Mouse (Mus musculus) hindbrain, postnatal 0 days (tissue): Measurements from ENCODE around the gene Pltp. TPM values are rescaled to one million over a fixed set of nuclear protein-coding genes. Genes with fewer than 3 reads are reported as not detected.
"Not testable (repeated sequence)": the region's sequence is repeated elsewhere in the genome, so short reads cannot be mapped to it uniquely, and the experiment has no call there.

Source experiments
- ATAC-seq: fragments of 200-750 bp; cut with Nextera tagmentation; 2 replicates; pipeline ENCODE4 v1.8.0; 2017; ENCODE audit warnings: mild to moderate bottlenecking, moderate TSS enrichment, moderate library complexity
- DNase-seq: peaks from one replicate; pipeline ENCODE4 v3.0.0-alpha.2; 2015; ENCODE audit warnings: low spot score
- H3K27ac ChIP-seq: fragments of 300-500 bp; sonication (generic); 2 replicates; pipeline ENCODE4 v1.5.1; 2014; ENCODE audit warnings: mild to moderate bottlenecking
- H3K27me3 ChIP-seq: fragments of 300-500 bp; sonication (generic); 2 replicates; pipeline ENCODE4 v1.6.1; 2014; ENCODE audit warnings: low read length, mixed read lengths; ENCODE audit not compliant: insufficient read depth
- H3K36me3 ChIP-seq: fragments of 300-500 bp; sonication (generic); 2 replicates; pipeline ENCODE4 v1.6.1; 2014; ENCODE audit warnings: low read length, mixed read lengths; ENCODE audit not compliant: insufficient read depth
- H3K4me1 ChIP-seq: fragments of 300-500 bp; sonication (generic); 2 replicates; pipeline ENCODE4 v1.6.1; 2014; ENCODE audit warnings: antibody characterized with exemption, low read length, mixed read lengths; ENCODE audit not compliant: insufficient read depth
- H3K4me2 ChIP-seq: fragments of 300-500 bp; sonication (generic); 2 replicates; pipeline ENCODE4 v1.6.1; 2014; ENCODE audit warnings: low read depth, mild to moderate bottlenecking, low read length, moderate library complexity, mixed read lengths
- H3K4me3 ChIP-seq: fragments of 300-500 bp; sonication (generic); 2 replicates; pipeline ENCODE4 v1.5.1; 2014; ENCODE audit warnings: low read length
- H3K9ac ChIP-seq: fragments of 300-500 bp; sonication (generic); replicated peaks from 2 replicates; pipeline ENCODE4 v1.6.1; 2014; ENCODE audit warnings: mild to moderate bottlenecking, low read length, moderate library complexity, mixed read lengths
- H3K9me3 ChIP-seq: fragments of 300-500 bp; sonication (generic); 2 replicates; pipeline ENCODE4 v1.6.1; 2016; ENCODE audit warnings: low read length, mixed read lengths
- CTCF ChIP-seq: IDR thresholded peaks from 2 replicates; pipeline ENCODE4 v1.5.1; 2016; ENCODE audit warnings: antibody characterized with exemption, control low read depth, low read depth
- WGBS: fragments of 180-500 bp; shearing (Covaris S2); extraction: QIAGEN DNeasy Blood & Tissue Kit; methylation state at CpG from one replicate; pipeline ENCODE4 v1.1.7; 2014; 5-methylcytosine and 5-hydroxymethylcytosine counted together
- polyA plus RNA-seq: library from polyadenylated mRNA; unstranded; fragments of >200 nt; fragmentation: Nextera tagmentation; extraction: Ambion mirVana; gene quantifications from 2 replicates; pipeline ENCODE4 v1.2.1, GENCODE M21; 2015
- total RNA-seq: library from RNA; depleted of rRNA; stranded (reverse); fragments of >200 nt; gene quantifications from 2 replicates; pipeline ENCODE4 v1.2.3, GENCODE M21; 2014

Gene Pltp
- total and polyA plus RNA-seq, 2 experiments from 2014 or later = 88.7 to 117 TPM

DNA sequence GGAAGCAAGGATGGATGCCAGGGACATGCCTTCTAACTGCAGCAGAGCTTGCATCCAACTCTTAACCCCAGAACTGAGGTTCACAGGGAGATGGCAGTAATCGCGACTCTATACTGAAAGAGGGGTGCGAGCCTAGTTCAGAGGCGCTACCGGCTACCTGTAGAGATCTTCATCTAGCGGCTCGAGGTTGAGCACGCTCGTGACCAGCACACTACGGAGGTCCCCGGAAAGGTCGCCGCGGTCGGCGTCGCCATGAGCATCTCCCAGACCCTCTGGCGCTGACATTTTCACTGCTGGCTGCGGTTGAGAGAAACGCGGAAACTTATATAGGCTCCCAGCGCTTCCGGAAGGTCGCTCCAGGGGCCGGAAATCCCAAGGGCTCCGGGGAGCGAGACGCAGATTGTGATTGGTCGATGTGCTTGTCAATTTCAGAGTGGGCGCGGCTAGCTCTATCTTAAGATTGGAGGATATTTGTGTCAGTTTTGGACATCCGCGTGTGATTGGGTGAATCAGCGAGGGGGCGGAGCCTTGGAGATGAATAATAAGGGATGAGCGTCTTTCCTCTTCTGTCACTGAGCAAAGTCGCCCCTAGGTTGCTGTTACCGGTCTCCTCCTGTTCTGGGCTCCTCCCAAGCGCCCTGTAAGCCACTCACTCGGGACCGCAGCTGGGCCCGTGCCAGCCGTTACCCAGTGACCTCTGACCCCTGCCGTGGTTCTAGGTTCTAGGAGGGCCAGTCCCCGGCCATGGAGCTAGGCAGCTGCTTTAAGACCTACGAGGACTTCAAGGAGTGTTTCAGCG is 52.8 kb downstream of the Pltp start, which contains the start of the genes Acot8 and Zswim3:
Gene Acot8, minus strand, starts transcription at position 350 of the 799 bp plus-strand sequence.
Gene Zswim3, plus strand, starts transcription at position 566 of the 799 bp plus-strand sequence.
- Histone ChIP-seq H3K4me2 (peak within 1 kb of the TSS; percentile 89), H3K4me3 (peak within 1 kb of the TSS; percentile 80), H3K4me1 (peaks cover 4% of the 10 kb centered on the region; the same call in 1 of the 2 replicates), H3K27ac (peak within 1 kb of the TSS; percentile 90), H3K27me3 (no peaks in the 10 kb centered on the region), H3K9me3 (no peaks in the 10 kb centered on the region), H3K36me3 (peaks cover 12% of the 10 kb centered on the region; the same call in 1 of the 2 replicates), H3K9ac (peak within 1 kb of the TSS; percentile 74)
- ATAC-seq = peak; percentile 97
- WGBS = under 1% methylated on average over 47 of the region's 47 CpGs
- peak; percentile 99 for DNase-seq
- TF ChIP-seq CTCF = 0 out of 2 replicates have a peak, but pooled peaks have one; percentile 5

DNA sequence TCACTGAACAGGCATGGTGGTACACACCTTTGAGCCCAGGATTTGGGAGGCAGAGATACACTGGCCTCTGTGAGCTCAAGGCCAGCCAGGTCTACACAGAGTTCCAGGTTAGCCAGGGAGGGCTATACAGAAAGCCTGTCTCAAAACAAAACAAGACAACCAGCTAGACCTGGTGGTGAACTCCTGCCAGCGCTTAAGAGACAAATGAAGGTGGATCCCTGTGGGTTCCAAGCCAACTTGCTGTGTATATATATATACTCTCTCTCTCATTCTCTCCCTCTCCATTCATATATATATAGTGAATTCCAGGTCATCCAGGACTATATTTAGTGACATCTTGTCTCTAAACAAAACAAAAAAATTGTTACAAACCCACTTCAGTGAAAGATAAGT is 53.6 kb downstream of the Pltp start:
- peaks cover 10% of the 10 kb centered on the region; the same call in 1 of the 2 replicates for H3K36me3 ChIP-seq
- H3K4me3 ChIP-seq = peak overlapping the region; percentile 80
- no peak for DNase-seq
- ATAC-seq = no peak
- peaks cover 4% of the 10 kb centered on the region; the same call in 1 of the 2 replicates for H3K4me1 ChIP-seq
- TF ChIP-seq CTCF = no peak
- no peaks in the 10 kb centered on the region for H3K9me3 ChIP-seq
- peak overlapping the region; percentile 90 for H3K27ac ChIP-seq
- WGBS = 46% methylated on average over 1 of the region's 1 CpGs
- peak overlapping the region; percentile 74 for H3K9ac ChIP-seq
- H3K4me2 ChIP-seq = peak overlapping the region; percentile 68
- H3K27me3 ChIP-seq = no peaks in the 10 kb centered on the region

DNA sequence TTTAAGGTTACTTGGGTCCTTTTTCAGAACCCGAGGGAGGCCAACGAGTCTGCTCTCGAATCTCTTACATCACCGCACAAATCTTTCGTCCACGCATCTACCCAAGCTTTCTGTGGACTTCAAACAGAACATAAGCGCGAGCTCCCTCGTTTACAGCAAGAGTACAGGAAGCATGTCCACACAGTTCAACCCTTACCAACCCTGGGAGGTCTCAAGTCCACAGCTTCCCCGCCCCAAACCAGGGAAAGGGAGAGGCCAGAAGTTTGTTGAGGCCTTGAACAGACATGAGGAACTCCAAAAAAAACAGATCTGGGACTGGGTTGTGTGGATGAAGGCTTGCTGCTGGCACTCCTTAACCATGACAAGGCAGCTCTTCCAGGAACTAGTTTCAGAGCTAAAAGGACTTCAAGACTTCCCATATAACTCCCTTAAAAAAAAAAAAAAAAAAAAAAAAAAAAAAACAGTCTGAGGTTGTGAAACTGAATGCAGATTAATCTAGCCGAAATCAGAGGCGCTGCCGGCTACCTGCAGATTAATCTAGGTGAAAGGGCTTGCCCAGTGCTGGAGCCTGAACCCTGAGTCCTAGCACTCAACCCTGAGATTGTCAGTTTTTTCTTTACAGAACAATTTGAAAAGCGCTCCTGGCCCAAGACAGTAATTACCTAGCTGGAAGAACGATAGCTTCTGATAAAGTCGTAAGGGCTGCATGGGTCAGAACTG is 54.1 kb downstream of the Pltp start:
- H3K36me3 ChIP-seq = peaks cover 8% of the 10 kb centered on the region; the same call in 1 of the 2 replicates
- H3K4me2 ChIP-seq = peak overlapping the region; percentile 68
- no peaks in the 10 kb centered on the region for H3K27me3 ChIP-seq
- H3K4me1 ChIP-seq = peaks cover 4% of the 10 kb centered on the region; the same call in 1 of the 2 replicates
- ATAC-seq = no peak
- WGBS = 91% methylated on average over 16 of the region's 16 CpGs
- TF ChIP-seq CTCF = no peak
- H3K27ac ChIP-seq = no peak overlapping the region
- DNase-seq = no peak
- H3K4me3 ChIP-seq = peak overlapping the region; percentile 80
- H3K9me3 ChIP-seq = no peaks in the 10 kb centered on the region
- peak overlapping the region; percentile 74; the same call in 1 of the 2 replicates for H3K9ac ChIP-seq

DNA sequence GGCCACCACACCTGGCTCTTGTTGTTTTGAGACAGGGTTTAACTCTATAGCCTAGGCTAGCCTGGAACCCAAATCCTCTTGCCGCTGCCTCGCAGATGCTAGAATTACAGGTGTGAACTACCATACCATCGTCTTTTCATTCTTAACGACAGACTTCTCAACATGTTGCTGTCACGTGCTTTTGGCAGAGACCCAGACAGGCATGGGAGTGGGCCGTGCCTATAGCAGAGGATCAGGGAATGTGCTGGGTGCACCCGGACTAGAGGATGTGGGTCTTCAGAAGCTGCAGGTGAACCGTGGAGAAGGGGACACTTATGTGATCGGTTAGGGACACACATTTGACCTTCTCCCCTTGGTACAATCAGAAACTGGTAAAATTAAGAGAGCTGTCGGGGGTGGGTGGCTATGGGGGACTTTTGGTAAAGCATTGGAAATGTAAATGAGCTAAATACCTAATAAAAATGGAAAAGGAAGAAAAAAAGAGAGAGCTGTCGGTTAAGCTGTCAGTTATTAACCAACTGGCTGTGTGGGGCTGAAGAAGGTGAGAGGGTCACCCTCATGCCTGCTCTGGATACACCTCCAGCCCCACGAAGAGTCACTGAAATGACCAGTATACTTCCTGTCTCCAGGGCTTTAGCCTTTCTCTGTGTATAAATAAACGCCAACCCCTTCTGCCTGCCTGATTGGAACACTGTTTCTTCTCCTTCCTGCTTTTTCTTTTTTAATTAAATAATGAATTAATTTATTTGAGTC is 57.1 kb downstream of the Pltp start:
- H3K36me3 ChIP-seq = peaks cover 20% of the 10 kb centered on the region; the same call in 1 of the 2 replicates
- WGBS = 91% methylated on average over 13 of the region's 13 CpGs

DNA sequence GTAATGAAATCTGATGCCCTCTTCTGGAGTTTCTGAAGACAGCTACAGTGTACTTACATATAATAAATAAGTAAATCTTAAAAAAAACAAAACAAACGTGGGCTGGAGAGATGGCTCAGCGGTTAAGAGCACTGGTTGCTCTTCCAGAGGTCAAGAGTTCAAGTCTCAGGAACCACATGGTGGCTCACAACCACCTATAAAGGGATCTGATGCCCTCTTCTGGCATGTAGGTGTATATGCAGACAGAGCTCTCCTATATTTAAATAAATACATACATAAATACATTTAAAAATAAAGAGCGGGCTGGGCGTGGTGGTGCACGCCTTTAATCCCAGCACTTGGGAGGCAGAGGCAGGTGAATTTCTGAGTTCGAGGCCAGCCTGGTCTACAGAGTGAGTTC is 59.0 kb downstream of the Pltp start:
- not testable (repeated sequence) for H3K4me3 ChIP-seq, H3K27ac ChIP-seq, H3K9ac ChIP-seq, H3K4me2 ChIP-seq, H3K4me1 ChIP-seq, H3K27me3 ChIP-seq, ATAC-seq, H3K9me3 ChIP-seq
- 84% methylated on average over 6 of the region's 6 CpGs for WGBS
- peaks cover 27% of the 10 kb centered on the region; the same call in 1 of the 2 replicates for H3K36me3 ChIP-seq
- DNase-seq = peak; percentile 33
- peak; percentile 44 for TF ChIP-seq CTCF

More for the DNA sequence above, 57.1 kb downstream of the Pltp start:
- Histone ChIP-seq H3K4me2 (no peak overlapping the region), H3K4me1 (peaks cover 4% of the 10 kb centered on the region; the same call in 1 of the 2 replicates), H3K9ac (no peak overlapping the region), H3K4me3 (no peak overlapping the region), H3K27me3 (no peaks in the 10 kb centered on the region), H3K27ac (no peak overlapping the region), H3K9me3 (no peaks in the 10 kb centered on the region)
- DNase-seq (no peak), ATAC-seq (no peak)
- no peak for TF ChIP-seq CTCF

DNA sequence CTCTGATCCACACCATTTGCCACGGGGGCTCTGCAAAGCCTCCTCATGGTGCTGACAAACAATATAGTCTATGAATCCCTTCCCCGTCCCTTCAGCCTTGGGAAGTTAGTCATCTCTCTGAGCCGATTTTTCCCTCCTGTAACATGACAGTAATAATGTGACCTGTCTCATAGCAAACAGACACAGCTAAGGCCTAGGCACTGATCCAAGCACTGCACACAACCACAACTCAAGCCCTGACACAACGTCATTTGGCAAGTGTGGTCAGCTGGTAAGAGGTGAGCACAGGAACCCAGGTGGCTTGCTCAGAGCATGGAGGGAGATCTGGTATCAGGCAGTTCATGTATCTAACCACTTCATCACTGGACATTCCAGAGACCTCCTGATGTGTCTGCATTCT is 61.6 kb downstream of the Pltp start:
- no peak overlapping the region for H3K27ac ChIP-seq
- no peak overlapping the region for H3K4me2 ChIP-seq
- TF ChIP-seq CTCF = no peak
- no peak overlapping the region for H3K4me3 ChIP-seq
- no peaks in the 10 kb centered on the region for H3K9me3 ChIP-seq
- DNase-seq = no peak
- H3K36me3 ChIP-seq = peaks cover 39% of the 10 kb centered on the region; the same call in 1 of the 2 replicates
- no peak for ATAC-seq
- H3K27me3 ChIP-seq = no peaks in the 10 kb centered on the region
- H3K9ac ChIP-seq = no peak overlapping the region
- WGBS = 86% methylated on average over 4 of the region's 4 CpGs
- no peaks in the 10 kb centered on the region for H3K4me1 ChIP-seq
